Mouse (Mus musculus) neural tube, embryonic 13.5 days (tissue): ENCODE results near the gene Mcam. TPM values are rescaled to one million over a fixed set of nuclear protein-coding genes. Genes with fewer than 3 reads are reported as not detected.
A peak's percentile ranks its signal among the peaks of the same experiment; 100 is the strongest.

Experiments used
- ATAC-seq: fragments of 200-750 bp; cut with Nextera tagmentation; 2 replicates; pipeline ENCODE4 v1.8.0; 2017; ENCODE audit warnings: low read depth, mild to moderate bottlenecking, moderate TSS enrichment, moderate library complexity
- H3K27ac ChIP-seq: fragments of 300-500 bp; sonication (generic); replicated peaks from 2 replicates; pipeline ENCODE4 v1.5.1; 2015; ENCODE audit warnings: moderate library complexity, mild to moderate bottlenecking, inconsistent platforms
- H3K27me3 ChIP-seq: fragments of 300-500 bp; sonication (generic); 2 replicates; pipeline ENCODE4 v1.6.1; 2015; ENCODE audit warnings: mild to moderate bottlenecking, inconsistent platforms
- H3K36me3 ChIP-seq: fragments of 300-500 bp; sonication (generic); 2 replicates; pipeline ENCODE4 v1.6.1; 2015; ENCODE audit warnings: mild to moderate bottlenecking, inconsistent platforms
- H3K4me1 ChIP-seq: fragments of 300-500 bp; sonication (generic); replicated peaks from 2 replicates; pipeline ENCODE4 v1.6.1; 2015; ENCODE audit warnings: inconsistent platforms
- H3K4me2 ChIP-seq: fragments of 300-500 bp; sonication (generic); 2 replicates; pipeline ENCODE4 v1.6.1; 2015; ENCODE audit warnings: inconsistent platforms, mild to moderate bottlenecking, moderate library complexity
- H3K4me3 ChIP-seq: fragments of 300-500 bp; sonication (generic); 2 replicates; pipeline ENCODE4 v1.5.1; 2015; ENCODE audit warnings: mild to moderate bottlenecking, inconsistent platforms
- H3K9ac ChIP-seq: fragments of 300-500 bp; sonication (generic); 2 replicates; pipeline ENCODE4 v1.6.1; 2015; ENCODE audit warnings: moderate library complexity, mild to moderate bottlenecking, inconsistent platforms
- H3K9me3 ChIP-seq: fragments of 300-500 bp; sonication (generic); 2 replicates; pipeline ENCODE4 v1.6.1; 2016; ENCODE audit warnings: inconsistent platforms
- WGBS: fragments of 180-500 bp; shearing (Covaris S2); methylation state at CpG from one replicate; pipeline ENCODE4 v1.1.7; 2015; 5-methylcytosine and 5-hydroxymethylcytosine counted together
- polyA plus RNA-seq: library from polyadenylated mRNA; unstranded; fragments of >200 nt; fragmentation: Nextera tagmentation; extraction: Ambion mirVana; gene quantifications from 2 replicates; pipeline ENCODE4 v1.2.1, GENCODE M21; 2015

Gene Mcam
- polyA plus RNA-seq, result 21.0 and 23.6 TPM in 2 replicates

DNA sequence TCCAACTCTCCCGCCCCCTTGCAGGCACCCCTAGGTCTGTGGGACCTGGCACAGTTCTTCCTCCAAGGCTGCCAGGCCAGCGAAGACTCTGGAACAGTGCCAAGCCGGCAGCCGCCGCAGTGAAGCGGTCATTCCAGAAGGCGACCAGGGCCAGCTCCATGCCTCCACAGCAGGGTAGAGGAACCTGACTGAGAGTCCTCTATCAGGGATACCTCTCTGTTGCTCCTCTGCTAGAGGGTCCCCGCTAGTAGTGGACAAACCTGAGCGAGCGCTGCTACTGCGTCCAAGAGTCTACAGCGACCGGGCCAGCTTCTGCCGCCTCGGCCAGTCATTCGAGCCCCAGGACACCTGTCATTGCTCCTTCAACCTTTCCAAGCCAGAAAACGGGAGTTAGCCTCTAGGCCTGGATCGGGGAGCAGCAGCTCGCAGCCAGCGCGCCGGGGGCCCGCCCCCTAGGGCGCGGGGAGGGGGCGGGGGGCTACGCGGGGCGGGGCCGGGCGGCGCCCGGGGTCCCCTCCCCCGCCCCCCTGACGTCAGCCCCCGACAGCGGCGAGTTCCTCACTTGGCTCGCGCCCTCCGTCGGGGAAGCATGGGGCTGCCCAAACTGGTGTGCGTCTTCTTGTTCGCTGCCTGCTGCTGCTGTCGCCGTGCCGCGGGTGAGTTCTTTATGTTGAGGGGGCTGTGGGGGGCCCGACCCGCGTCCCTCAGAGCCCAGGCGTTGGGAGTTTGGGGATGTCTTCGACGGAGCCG lies at the start of gene Mcam:
TSS of gene Mcam (plus strand) at position 369 of the 750 bp plus-strand sequence.
- no peaks in the 10 kb centered on the region for H3K36me3 ChIP-seq
- H3K9ac ChIP-seq, result peak within 1 kb of the TSS; percentile 69
- 1% methylated on average over 39 of the region's 55 CpGs for WGBS
- H3K27me3 ChIP-seq, result peaks cover 73% of the 10 kb centered on the region
- H3K4me2 ChIP-seq, result peak within 1 kb of the TSS; percentile 84
- peak within 1 kb of the TSS; percentile 51 for H3K4me3 ChIP-seq
- no peaks in the 10 kb centered on the region for H3K9me3 ChIP-seq
- H3K27ac ChIP-seq, result peak within 1 kb of the TSS; percentile 65
- ATAC-seq, result peak; percentile 12; the same call in 1 of the 2 replicates
- peaks cover 55% of the 10 kb centered on the region for H3K4me1 ChIP-seq

- H3K4me3 ChIP-seq, result peak overlapping the region; percentile 56
- WGBS, result under 1% methylated on average over 62 of the region's 62 CpGs
- peaks cover 56% of the 10 kb centered on the region for H3K27me3 ChIP-seq
- H3K27ac ChIP-seq, result no peak overlapping the region
- peak overlapping the region; percentile 75 for H3K9ac ChIP-seq
- peak overlapping the region; percentile 99 for H3K4me2 ChIP-seq
- H3K36me3 ChIP-seq, result no peaks in the 10 kb centered on the region
- no peaks in the 10 kb centered on the region for H3K9me3 ChIP-seq
- peak; percentile 64 for ATAC-seq
- peaks cover 42% of the 10 kb centered on the region for H3K4me1 ChIP-seq
Observed at GRCm38 (mm10) chr9:44084659-44085229, 49.5 kb upstream of the Mcam start.

DNA sequence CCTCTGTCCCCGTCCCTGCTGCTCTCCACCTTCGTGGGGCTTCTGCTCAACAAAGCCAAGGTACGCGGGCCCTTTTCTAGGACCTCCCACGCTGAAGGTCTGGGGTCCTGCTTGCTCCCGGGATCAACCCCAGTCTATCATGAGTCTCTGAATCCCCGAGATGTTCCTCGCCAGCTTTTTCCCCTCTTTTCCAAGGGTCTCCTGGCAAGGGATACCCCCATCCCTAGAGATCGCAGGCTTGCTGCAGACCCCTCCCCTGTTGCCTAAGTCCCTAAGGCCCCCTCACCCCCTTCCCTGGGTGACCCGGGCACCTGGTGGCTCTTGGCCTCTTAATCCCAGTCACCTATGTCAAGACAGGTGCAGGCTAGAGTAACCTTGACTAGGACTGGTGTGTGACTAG lies 49.0 kb upstream of the Mcam start:
- 0 out of 2 replicates have a peak, but pooled peaks have one; percentile 7 for ATAC-seq
- Histone ChIP-seq H3K9me3 (no peaks in the 10 kb centered on the region), H3K9ac (peak overlapping the region; percentile 75), H3K4me1 (peaks cover 42% of the 10 kb centered on the region), H3K4me2 (peak overlapping the region; percentile 99), H3K27me3 (peaks cover 56% of the 10 kb centered on the region), H3K4me3 (peak overlapping the region; percentile 56), H3K36me3 (no peaks in the 10 kb centered on the region), H3K27ac (no peak overlapping the region)
- 4% methylated on average over 10 of the region's 10 CpGs for WGBS

- no peak overlapping the region for H3K4me3 ChIP-seq
- peaks cover 38% of the 10 kb centered on the region for H3K4me1 ChIP-seq
- no peak overlapping the region for H3K27ac ChIP-seq
- no peak for ATAC-seq
- no peaks in the 10 kb centered on the region for H3K9me3 ChIP-seq
- no peak overlapping the region for H3K9ac ChIP-seq
- 0 out of 2 replicates have a peak, but pooled peaks cover 2% of the 10 kb centered on the region for H3K36me3 ChIP-seq
- H3K27me3 ChIP-seq, result peaks cover 56% of the 10 kb centered on the region
- WGBS, result 68% methylated on average over 15 of the region's 15 CpGs
- H3K4me2 ChIP-seq, result peak overlapping the region; percentile 99
Observed at GRCm38 (mm10) chr9:44085741-44086665, 48.3 kb upstream of the Mcam start.

DNA sequence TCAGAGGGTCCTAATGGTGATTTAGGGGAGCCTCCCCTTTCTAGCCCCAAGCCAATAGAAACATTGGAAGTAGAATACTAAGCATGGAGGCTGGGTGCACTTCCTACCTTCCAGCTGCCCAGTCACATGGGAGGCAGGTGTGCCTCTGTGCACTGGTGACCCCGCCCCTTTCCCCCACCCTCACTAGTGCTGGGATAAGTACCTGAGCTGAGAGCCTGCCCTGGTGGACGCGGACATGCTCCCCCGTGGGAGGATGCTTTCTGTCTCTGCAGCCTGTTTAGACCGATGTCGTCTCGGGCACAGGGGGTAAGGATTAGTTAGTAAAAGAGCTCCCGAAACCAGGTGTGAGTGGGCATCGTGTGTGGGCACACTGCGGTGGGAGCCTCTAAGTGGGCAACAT lies 47.3 kb upstream of the Mcam start:
- H3K4me2 ChIP-seq, result no peak overlapping the region
- peaks cover 32% of the 10 kb centered on the region for H3K4me1 ChIP-seq
- no peak for ATAC-seq
- H3K9ac ChIP-seq, result no peak overlapping the region
- H3K27me3 ChIP-seq, result peaks cover 56% of the 10 kb centered on the region
- 0 out of 2 replicates have a peak, but pooled peaks cover 9% of the 10 kb centered on the region for H3K36me3 ChIP-seq
- WGBS, result 48% methylated on average over 10 of the region's 10 CpGs
- H3K27ac ChIP-seq, result no peak overlapping the region
- no peaks in the 10 kb centered on the region for H3K9me3 ChIP-seq
- H3K4me3 ChIP-seq, result no peak overlapping the region

GRCm38 (mm10) chr9:44087761-44088455 lies 46.4 kb upstream of the Mcam start:
- Histone ChIP-seq H3K4me1 (peaks cover 32% of the 10 kb centered on the region), H3K27me3 (peaks cover 49% of the 10 kb centered on the region), H3K36me3 (peaks cover 13% of the 10 kb centered on the region; the same call in 1 of the 2 replicates), H3K4me3 (no peak overlapping the region), H3K4me2 (no peak overlapping the region), H3K9ac (no peak overlapping the region), H3K27ac (no peak overlapping the region), H3K9me3 (no peaks in the 10 kb centered on the region)
- 17% methylated on average over 15 of the region's 15 CpGs for WGBS
- ATAC-seq, result no peak

- Histone ChIP-seq H3K4me1 (peaks cover 29% of the 10 kb centered on the region), H3K36me3 (peaks cover 13% of the 10 kb centered on the region; the same call in 1 of the 2 replicates), H3K4me2 (no peak overlapping the region), H3K4me3 (no peak overlapping the region), H3K27me3 (peaks cover 38% of the 10 kb centered on the region), H3K9me3 (no peaks in the 10 kb centered on the region), H3K9ac (no peak overlapping the region), H3K27ac (no peak overlapping the region)
- ATAC-seq, result no peak
- WGBS, result 56% methylated on average over 12 of the region's 12 CpGs
Observed at GRCm38 (mm10) chr9:44088877-44089608, 45.2 kb upstream of the Mcam start.

GRCm38 (mm10) chr9:44093612-44094503 lies 40.4 kb upstream of the Mcam start:
- Histone ChIP-seq H3K9ac (peak overlapping the region; percentile 47; the same call in 1 of the 2 replicates), H3K4me3 (peak overlapping the region; percentile 19), H3K36me3 (peaks cover 13% of the 10 kb centered on the region; the same call in 1 of the 2 replicates), H3K27ac (no peak overlapping the region), H3K4me2 (peak overlapping the region; percentile 46), H3K27me3 (no peaks in the 10 kb centered on the region), H3K4me1 (peaks cover 17% of the 10 kb centered on the region), H3K9me3 (no peaks in the 10 kb centered on the region)
- ATAC-seq, result peak; percentile 45; the same call in 1 of the 2 replicates
- 28% methylated on average over 24 of the region's 24 CpGs for WGBS

DNA sequence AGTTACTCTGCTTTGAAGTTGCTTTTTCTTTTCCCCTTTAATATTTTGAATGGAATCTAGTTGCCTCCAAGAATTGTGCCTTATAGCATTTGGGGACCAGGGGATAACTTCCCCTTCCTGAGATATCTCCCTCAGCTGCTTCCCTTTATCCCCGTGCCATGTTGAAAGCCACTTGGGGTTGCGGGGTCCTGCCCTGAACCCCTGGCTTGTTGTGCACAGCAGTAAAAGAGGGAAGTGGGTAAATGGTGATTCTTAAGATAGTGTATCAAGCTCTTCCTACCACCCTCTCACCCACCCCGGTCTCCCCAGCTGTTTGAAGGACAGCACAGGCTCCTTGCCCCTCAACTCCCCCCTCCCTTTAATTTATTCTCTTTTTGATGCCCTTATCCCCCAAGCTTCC lies 39.5 kb upstream of the Mcam start:
- Histone ChIP-seq H3K4me1 (peaks cover 17% of the 10 kb centered on the region), H3K4me2 (no peak overlapping the region), H3K4me3 (no peak overlapping the region), H3K36me3 (peaks cover 13% of the 10 kb centered on the region; the same call in 1 of the 2 replicates), H3K27me3 (no peaks in the 10 kb centered on the region), H3K9ac (no peak overlapping the region), H3K9me3 (no peaks in the 10 kb centered on the region), H3K27ac (no peak overlapping the region)
- WGBS, result 90% methylated on average over 3 of the region's 3 CpGs
- ATAC-seq, result no peak

DNA sequence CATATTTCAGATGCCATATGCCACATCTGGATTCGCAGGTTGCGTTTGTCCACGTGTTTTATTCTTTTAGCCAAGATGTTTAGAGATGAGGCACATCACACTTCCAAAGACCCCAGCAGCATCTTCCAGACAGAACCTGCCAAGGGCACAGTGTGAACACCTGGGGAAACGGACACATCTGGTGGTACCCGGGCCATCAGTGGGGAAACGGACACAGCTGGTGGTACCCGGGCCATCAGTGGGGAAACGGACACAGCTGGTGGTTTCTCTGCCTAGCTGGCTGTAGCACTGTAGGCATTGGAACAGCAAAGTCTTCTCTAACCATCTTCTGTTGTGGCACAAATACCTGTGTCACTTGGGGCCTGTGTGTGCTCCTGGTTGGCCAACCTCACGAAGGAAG lies 38.5 kb upstream of the Mcam start:
- WGBS, result 89% methylated on average over 9 of the region's 9 CpGs
- H3K9me3 ChIP-seq, result no peaks in the 10 kb centered on the region
- H3K4me3 ChIP-seq, result no peak overlapping the region
- H3K4me2 ChIP-seq, result no peak overlapping the region
- no peak overlapping the region for H3K27ac ChIP-seq
- no peak overlapping the region for H3K9ac ChIP-seq
- H3K36me3 ChIP-seq, result peaks cover 13% of the 10 kb centered on the region; the same call in 1 of the 2 replicates
- H3K4me1 ChIP-seq, result peaks cover 17% of the 10 kb centered on the region
- no peaks in the 10 kb centered on the region for H3K27me3 ChIP-seq
- ATAC-seq, result no peak
